Comparison of ENCODE assay signal across 8 mouse cellular contexts in the genomic region with DNA sequence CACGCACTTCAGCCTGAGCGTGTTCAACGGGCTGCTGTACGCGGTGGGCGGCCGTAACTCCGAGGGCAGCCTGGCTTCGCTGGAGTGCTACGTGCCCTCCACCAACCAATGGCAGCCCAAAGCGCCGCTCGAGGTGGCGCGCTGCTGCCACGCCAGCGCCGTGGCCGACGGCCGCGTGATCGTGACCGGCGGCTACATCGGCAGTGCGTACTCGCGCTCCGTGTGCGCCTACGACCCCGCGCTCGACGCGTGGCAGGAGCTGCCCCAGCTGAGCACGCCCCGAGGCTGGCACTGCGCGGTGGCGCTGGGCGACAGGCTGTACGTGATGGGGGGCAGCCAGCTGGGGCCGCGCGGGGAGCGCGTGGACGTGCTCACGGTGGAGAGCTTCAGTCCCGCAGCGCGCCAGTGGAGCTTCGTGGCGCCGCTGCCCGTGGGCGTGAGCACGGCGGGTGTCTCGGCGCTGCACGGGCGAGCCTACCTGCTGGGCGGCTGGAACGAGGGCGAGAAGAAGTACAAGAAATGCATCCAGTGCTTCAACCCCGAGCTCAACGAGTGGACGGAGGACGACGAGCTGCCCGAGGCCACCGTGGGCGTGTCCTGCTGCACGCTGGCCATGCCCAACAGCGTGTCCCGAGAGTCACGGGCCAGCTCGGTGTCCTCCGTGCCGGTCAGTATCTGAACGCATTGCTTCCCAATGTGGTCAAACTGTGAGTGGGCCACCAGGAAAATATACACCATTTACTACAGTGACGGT. TPM values are rescaled to one million over a fixed set of nuclear protein-coding genes. Genes with fewer than 3 reads are reported as not detected.
DNase-seq lines count a peak whose midpoint lies in the region; ATAC-seq lines count a peak whose summit lies in the region.

No protein-coding gene starts in this region.

- no peaks in the 10 kb centered on the region for H3K36me3 ChIP-seq in forebrain, embryonic 14.5 days (ENCODE audit: control insufficient read depth, insufficient read depth, low read length)
- H3K36me3 ChIP-seq in hindbrain, embryonic 15.5 days, result no peaks in the 10 kb centered on the region

- H3K9me3 ChIP-seq in forebrain, embryonic 14.5 days (replicated peaks; ENCODE audit: control insufficient read depth, low read length), result no peaks in the 10 kb centered on the region
- H3K9me3 ChIP-seq in hindbrain, embryonic 15.5 days, result no peaks in the 10 kb centered on the region

- H3K4me3 ChIP-seq in forebrain, embryonic 14.5 days (ENCODE audit: low read depth, low read length), result peak overlapping the region; percentile 62
- peak overlapping the region; percentile 63 for H3K4me3 ChIP-seq in hindbrain, embryonic 15.5 days

- DNase-seq in ES-CJ7 (ENCODE audit: low read depth, low spot score), result peak; percentile 23
- peak; percentile 4 for DNase-seq in c-Kit-positive CD71-negative TER-119-negative erythroid progenitor cells, embryonic 14.5 days (ENCODE audit: low read depth)
- peak; percentile 66 for DNase-seq in forebrain, embryonic 14.5 days (ENCODE audit: low spot score)
- peak; percentile 19 to 44 for DNase-seq in layer of hippocampus, postnatal 36 days
- DNase-seq in lung, postnatal 14 days, result peak; percentile 17
- peak; percentile 11 for DNase-seq in ovary, postnatal 14 days (ENCODE audit: low spot score)
- DNase-seq in thymus, postnatal 36 days, result peak; percentile 12 to 15

- ATAC-seq in forebrain, embryonic 14.5 days, result peak; percentile 90
- ATAC-seq in hindbrain, embryonic 15.5 days (ENCODE audit: low FRiP score, low read depth), result peak; percentile 95

- no peaks in the 10 kb centered on the region for H3K4me1 ChIP-seq in forebrain, embryonic 14.5 days (ENCODE audit: control insufficient read depth, insufficient read depth, low read length)
- H3K4me1 ChIP-seq in hindbrain, embryonic 15.5 days (replicated peaks), result no peaks in the 10 kb centered on the region; the same call in 1 of the 2 replicates

- under 1% methylated on average over 83 of the region's 85 CpGs for WGBS in forebrain, embryonic 14.5 days
- WGBS in hindbrain, embryonic 15.5 days, result under 1% methylated on average over 85 of the region's 85 CpGs

- 0 out of 2 replicates have a peak, but pooled peaks cover 4% of the 10 kb centered on the region for H3K27me3 ChIP-seq in forebrain, embryonic 14.5 days (replicated peaks; ENCODE audit: control insufficient read depth, insufficient read depth, low read length)
- H3K27me3 ChIP-seq in hindbrain, embryonic 15.5 days, result no peaks in the 10 kb centered on the region

- no peak overlapping the region for H3K27ac ChIP-seq in forebrain, embryonic 14.5 days (ENCODE audit: low read depth, low read length)
- peak overlapping the region; percentile 27; the same call in 1 of the 2 replicates for H3K27ac ChIP-seq in hindbrain, embryonic 15.5 days (replicated peaks)

- peak overlapping the region; percentile 63 for H3K9ac ChIP-seq in forebrain, embryonic 14.5 days (ENCODE audit: low read length)
- H3K9ac ChIP-seq in hindbrain, embryonic 15.5 days, result peak overlapping the region; percentile 53

- H3K4me2 ChIP-seq in forebrain, embryonic 14.5 days (ENCODE audit: low read length), result peak overlapping the region; percentile 100
- peak overlapping the region; percentile 95 for H3K4me2 ChIP-seq in hindbrain, embryonic 15.5 days

RNA-seq across cellular contexts. Expression of gene Klhl31, which starts 19.1 kb away (rescaled TPM):
- 0.05 TPM in 2 replicates for polyA plus RNA-seq in forebrain, embryonic 14.5 days (2014; fragmentation: Nextera tagmentation; extraction: Ambion mirVana)
- polyA plus RNA-seq in hindbrain, embryonic 15.5 days (2015; fragmentation: Nextera tagmentation; extraction: Ambion mirVana), result 0.21 and 0.25 TPM in 2 replicates
- total RNA-seq in layer of hippocampus, postnatal 36 days (2021), result under 1 TPM in 1 of 2 experiments, not detected in 1; 0.10 TPM

Comparison
In these comparisons a context has a peak if more than half of its experiments do, and no peak if none do; other contexts are left out.
1. DNase-seq: peak in every context shown above with its lines; median percentile 66 in forebrain, embryonic 14.5 days; 32 in layer of hippocampus, postnatal 36 days; 23 in ES-CJ7; 17 in lung, postnatal 14 days; 14 in thymus, postnatal 36 days; 11 in ovary, postnatal 14 days; 4 in c-Kit-positive CD71-negative TER-119-negative erythroid progenitor cells, embryonic 14.5 days.